Mouse (Mus musculus): ENCODE measurements around the gene Ddx1. TPM values are rescaled to one million over a fixed set of nuclear protein-coding genes. Genes with fewer than 3 reads are reported as not detected.

The Ddx1 gene
- total and polyA plus RNA-seq, 3 experiments, result 9.1 to 89.7 (median 80.5) TPM

- peak; percentile 50 to 54 for DNase-seq
- Histone ChIP-seq H3K27ac (no peak overlapping the region), H3K79me2 (replicated peaks; ENCODE audit: control insufficient read depth, insufficient read depth, low read length) (no peaks in the 10 kb centered on the region), H3K36me3 (ENCODE audit: control insufficient read depth, insufficient read depth, low read length) (no peaks in the 10 kb centered on the region), H3K4me1 (ENCODE audit: control insufficient read depth, insufficient read depth, low read length) (no peaks in the 10 kb centered on the region), H3K27me3 (ENCODE audit: control insufficient read depth, insufficient read depth, low read length) (no peaks in the 10 kb centered on the region), H3K9ac (ENCODE audit: low read depth, low read length) (no peak overlapping the region), H3K4me3 (no peak overlapping the region)
- intact Hi-C loops (cut with DNase I), result loop anchor here (1.0 to 5.0 kb wide), 2 partner anchors 31 to 50 kb away; no protein-coding TSS in a partner anchor
- TF ChIP-seq EP300 (IDR thresholded peaks at IDR 0.05; ENCODE audit: insufficient read depth, low read depth, low read length), result 0 out of 2 replicates have a peak, but pooled peaks have one; percentile 19
- TF ChIP-seq POLR2A (IDR thresholded peaks at IDR 0.05; ENCODE audit: insufficient read depth, low read depth, low read length), result no peak
- WGBS, result 27% methylated on average over 6 of the region's 6 CpGs
These were observed 71.4 kb downstream of the Ddx1 start for GRCm38 (mm10) chr12:13177606-13178005.

- H3K9ac ChIP-seq (ENCODE audit: low read depth, low read length), result no peak overlapping the region
- no peaks in the 10 kb centered on the region for H3K4me1 ChIP-seq (ENCODE audit: control insufficient read depth, insufficient read depth, low read length)
- H3K27me3 ChIP-seq (ENCODE audit: control insufficient read depth, insufficient read depth, low read length), result no peaks in the 10 kb centered on the region
- no peaks in the 10 kb centered on the region for H3K36me3 ChIP-seq (ENCODE audit: control insufficient read depth, insufficient read depth, low read length)
- no peak overlapping the region for H3K27ac ChIP-seq
- intact Hi-C loops (cut with DNase I), result loop anchor here (1.0 to 5.0 kb wide), 2 partner anchors 31 to 50 kb away; no protein-coding TSS in a partner anchor
- no peak for TF ChIP-seq POLR2A (IDR thresholded peaks at IDR 0.05; ENCODE audit: insufficient read depth, low read depth, low read length)
- no peak for TF ChIP-seq CTCF (IDR thresholded peaks at IDR 0.05)
- no peak for TF ChIP-seq EP300 (IDR thresholded peaks at IDR 0.05; ENCODE audit: insufficient read depth, low read depth, low read length)
- no peak overlapping the region for H3K4me3 ChIP-seq
- 64% methylated on average over 3 of the region's 3 CpGs for WGBS
- no peaks in the 10 kb centered on the region for H3K79me2 ChIP-seq (replicated peaks; ENCODE audit: control insufficient read depth, insufficient read depth, low read length)
- DNase-seq, result no peak
These were observed 72.1 kb downstream of the Ddx1 start for GRCm38 (mm10) chr12:13176927-13177326.

- no peaks in the 10 kb centered on the region for H3K79me2 ChIP-seq (replicated peaks; ENCODE audit: control insufficient read depth, insufficient read depth, low read length)
- intact Hi-C loops (cut with DNase I), result loop anchor here (5.0 kb wide), 1 partner anchor 49 kb away; no protein-coding TSS in a partner anchor
These were observed 72.9 kb downstream of the Ddx1 start for GRCm38 (mm10) chr12:13176136-13176535.

GRCm38 (mm10) chr12:13174022-13174421, 75.0 kb downstream of the Ddx1 start:
- Histone ChIP-seq H3K4me1 (ENCODE audit: control insufficient read depth, insufficient read depth, low read length) (no peaks in the 10 kb centered on the region), H3K36me3 (ENCODE audit: control insufficient read depth, insufficient read depth, low read length) (no peaks in the 10 kb centered on the region), H3K4me3 (no peak overlapping the region), H3K79me2 (replicated peaks; ENCODE audit: control insufficient read depth, insufficient read depth, low read length) (no peaks in the 10 kb centered on the region), H3K9ac (ENCODE audit: low read depth, low read length) (no peak overlapping the region), H3K27me3 (ENCODE audit: control insufficient read depth, insufficient read depth, low read length) (no peaks in the 10 kb centered on the region), H3K27ac (no peak overlapping the region)
- TF ChIP-seq EP300 (IDR thresholded peaks at IDR 0.05; ENCODE audit: insufficient read depth, low read depth, low read length) (no peak), POLR2A (IDR thresholded peaks at IDR 0.05; ENCODE audit: insufficient read depth, low read depth, low read length) (no peak), CTCF (IDR thresholded peaks at IDR 0.05) (no peak)
- intact Hi-C loops (cut with DNase I), result no loop called here
- no peak for DNase-seq
- 68% methylated on average over 6 of the region's 6 CpGs for WGBS

More at GRCm38 (mm10) chr12:13176136-13176535, 72.9 kb downstream of the Ddx1 start:
- no peak for DNase-seq
- Histone ChIP-seq H3K4me3 (no peak overlapping the region), H3K36me3 (ENCODE audit: control insufficient read depth, insufficient read depth, low read length) (no peaks in the 10 kb centered on the region), H3K27ac (no peak overlapping the region), H3K4me1 (ENCODE audit: control insufficient read depth, insufficient read depth, low read length) (no peaks in the 10 kb centered on the region), H3K27me3 (ENCODE audit: control insufficient read depth, insufficient read depth, low read length) (no peaks in the 10 kb centered on the region), H3K9ac (ENCODE audit: low read depth, low read length) (no peak overlapping the region)
- TF ChIP-seq EP300 (IDR thresholded peaks at IDR 0.05; ENCODE audit: insufficient read depth, low read depth, low read length), result no peak
- TF ChIP-seq POLR2A (IDR thresholded peaks at IDR 0.05; ENCODE audit: insufficient read depth, low read depth, low read length), result no peak
- TF ChIP-seq CTCF (IDR thresholded peaks at IDR 0.05), result no peak
- 50% methylated on average over 2 of the region's 2 CpGs for WGBS

- H3K4me3 ChIP-seq, result no peak overlapping the region
- no peak overlapping the region for H3K27ac ChIP-seq
- 79% methylated on average over 1 of the region's 1 CpGs for WGBS
- TF ChIP-seq POLR2A (IDR thresholded peaks at IDR 0.05; ENCODE audit: insufficient read depth, low read depth, low read length) (no peak), EP300 (IDR thresholded peaks at IDR 0.05; ENCODE audit: insufficient read depth, low read depth, low read length) (no peak), CTCF (IDR thresholded peaks at IDR 0.05) (no peak)
- no peaks in the 10 kb centered on the region for H3K4me1 ChIP-seq (ENCODE audit: control insufficient read depth, insufficient read depth, low read length)
- intact Hi-C loops (cut with DNase I), result no loop called here
- H3K9ac ChIP-seq (ENCODE audit: low read depth, low read length), result no peak overlapping the region
- no peaks in the 10 kb centered on the region for H3K36me3 ChIP-seq (ENCODE audit: control insufficient read depth, insufficient read depth, low read length)
- DNase-seq, result no peak
- no peaks in the 10 kb centered on the region for H3K27me3 ChIP-seq (ENCODE audit: control insufficient read depth, insufficient read depth, low read length)
- H3K79me2 ChIP-seq (replicated peaks; ENCODE audit: control insufficient read depth, insufficient read depth, low read length), result no peaks in the 10 kb centered on the region
These were observed 80.9 kb downstream of the Ddx1 start for GRCm38 (mm10) chr12:13168073-13168472.

GRCm38 (mm10) chr12:13167116-13167515, 81.9 kb downstream of the Ddx1 start:
- Histone ChIP-seq H3K36me3 (ENCODE audit: control insufficient read depth, insufficient read depth, low read length) (no peaks in the 10 kb centered on the region), H3K79me2 (replicated peaks; ENCODE audit: control insufficient read depth, insufficient read depth, low read length) (no peaks in the 10 kb centered on the region), H3K27ac (no peak overlapping the region), H3K4me1 (ENCODE audit: control insufficient read depth, insufficient read depth, low read length) (no peaks in the 10 kb centered on the region), H3K9ac (ENCODE audit: low read depth, low read length) (no peak overlapping the region), H3K4me3 (no peak overlapping the region), H3K27me3 (ENCODE audit: control insufficient read depth, insufficient read depth, low read length) (no peaks in the 10 kb centered on the region)
- WGBS, result 61% methylated on average over 5 of the region's 5 CpGs
- TF ChIP-seq POLR2A (IDR thresholded peaks at IDR 0.05; ENCODE audit: insufficient read depth, low read depth, low read length), result no peak
- TF ChIP-seq EP300 (IDR thresholded peaks at IDR 0.05; ENCODE audit: insufficient read depth, low read depth, low read length), result no peak
- TF ChIP-seq CTCF (IDR thresholded peaks at IDR 0.05), result no peak
- no peak for DNase-seq
- intact Hi-C loops (cut with DNase I), result no loop called here

Other genes starting within 250 kb of the Ddx1 start
- 10 to 100 TPM; 28.9 to 33.6 TPM for gene Nbas, start 19.9 kb upstream of the Ddx1 start, total RNA-seq (2021)
- gene Nbas, start 19.9 kb upstream of the Ddx1 start, polyA plus RNA-seq (2012; rRNA removed), result 12.8 and 18.8 TPM in 2 replicates